Mouse (Mus musculus) right cerebral cortex, postnatal 25 days (tissue): ENCODE data around the gene Eme2.

Experiments
- DNase-seq: peaks from one replicate; pipeline ENCODE4 v3.0.0; 2022

The Eme2 gene

GRCm38 (mm10) chr17:24873695-24874404, 21.0 kb downstream of the Eme2 start:
- DNase-seq = no peak

- DNase-seq = peak; percentile 24
Observed at GRCm38 (mm10) chr17:24867914-24868313, 27.0 kb downstream of the Eme2 start.

- DNase-seq = no peak
Observed at GRCm38 (mm10) chr17:24865776-24866175, 29.1 kb downstream of the Eme2 start, which contains the start of gene Igfals. Igfals (plus strand) TSS chr17:24865997.

- no peak for DNase-seq
Observed at GRCm38 (mm10) chr17:24861785-24862184, 33.1 kb downstream of the Eme2 start.

- DNase-seq = no peak
Observed at GRCm38 (mm10) chr17:24860076-24860475, 34.8 kb downstream of the Eme2 start.

- DNase-seq = no peak
Observed at GRCm38 (mm10) chr17:24858967-24859366, 35.9 kb downstream of the Eme2 start.

GRCm38 (mm10) chr17:24857831-24858470, 36.9 kb downstream of the Eme2 start:
- DNase-seq = no peak

- no peak for DNase-seq
Observed at GRCm38 (mm10) chr17:24856589-24856988, 38.3 kb downstream of the Eme2 start.

GRCm38 (mm10) chr17:24855838-24856464, 38.9 kb downstream of the Eme2 start:
- no peak for DNase-seq

GRCm38 (mm10) chr17:24851381-24852125, 43.3 kb downstream of the Eme2 start:
- DNase-seq = no peak

- no peak for DNase-seq
Observed at GRCm38 (mm10) chr17:24850773-24851127, 44.1 kb downstream of the Eme2 start.

GRCm38 (mm10) chr17:24850065-24850772, 44.7 kb downstream of the Eme2 start, which contains the start of gene Fahd1:
Fahd1 (minus strand) TSS chr17:24850364.
- DNase-seq = peak; percentile 96

- no peak for DNase-seq
Observed at GRCm38 (mm10) chr17:24849733-24850064, 45.2 kb downstream of the Eme2 start.

- DNase-seq = no peak
Observed at GRCm38 (mm10) chr17:24848600-24849031, 46.3 kb downstream of the Eme2 start.

GRCm38 (mm10) chr17:24847386-24847785, 47.5 kb downstream of the Eme2 start:
- DNase-seq = no peak

GRCm38 (mm10) chr17:24844525-24844924, 50.4 kb downstream of the Eme2 start:
- DNase-seq = no peak

- no peak for DNase-seq
Observed at GRCm38 (mm10) chr17:24842631-24843030, 52.3 kb downstream of the Eme2 start.

- no peak for DNase-seq
Observed at GRCm38 (mm10) chr17:24841133-24841532, 53.8 kb downstream of the Eme2 start.

GRCm38 (mm10) chr17:24840341-24840740, 54.5 kb downstream of the Eme2 start:
- no peak for DNase-seq

- DNase-seq = no peak
Observed at GRCm38 (mm10) chr17:24839842-24840241, 55.0 kb downstream of the Eme2 start, which contains the start of gene Hagh. Hagh (plus strand) TSS chr17:24840143.
